Mouse (Mus musculus) cerebellum, adult 9-10 months (tissue): ENCODE measurements around the gene Myf6.
A peak's percentile ranks its signal among the peaks of the same experiment; 100 is the strongest.

ENCODE experiments used
- DNase-seq: peaks from one replicate; pipeline ENCODE4 v3.0.0; 2022

Myf6 gene

GRCm38 (mm10) chr10:107494568-107494967 lies at the start of gene Myf6:
TSS of gene Myf6 (minus strand) at chr10:107494737.
- no peak for DNase-seq

DNA sequence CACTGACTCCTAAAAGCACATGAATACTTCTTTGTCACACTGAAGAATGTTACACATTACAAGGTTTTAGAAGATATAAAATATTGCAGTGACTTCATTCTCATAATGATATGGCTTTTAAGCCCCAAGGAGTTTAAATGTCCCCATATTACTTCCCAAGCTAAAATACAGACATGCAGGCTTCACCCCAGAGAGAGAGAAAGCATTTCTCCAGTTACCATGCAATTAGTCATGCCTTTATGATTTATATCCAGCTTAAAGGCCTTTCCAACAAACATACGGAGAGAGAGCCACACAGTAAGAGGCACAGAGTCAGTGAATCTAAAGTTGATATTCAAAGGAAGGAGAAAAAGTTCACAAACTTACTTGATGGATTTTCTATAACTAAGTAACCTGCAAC lies 48.5 kb upstream of the Myf6 start:
- no peak for DNase-seq

DNA sequence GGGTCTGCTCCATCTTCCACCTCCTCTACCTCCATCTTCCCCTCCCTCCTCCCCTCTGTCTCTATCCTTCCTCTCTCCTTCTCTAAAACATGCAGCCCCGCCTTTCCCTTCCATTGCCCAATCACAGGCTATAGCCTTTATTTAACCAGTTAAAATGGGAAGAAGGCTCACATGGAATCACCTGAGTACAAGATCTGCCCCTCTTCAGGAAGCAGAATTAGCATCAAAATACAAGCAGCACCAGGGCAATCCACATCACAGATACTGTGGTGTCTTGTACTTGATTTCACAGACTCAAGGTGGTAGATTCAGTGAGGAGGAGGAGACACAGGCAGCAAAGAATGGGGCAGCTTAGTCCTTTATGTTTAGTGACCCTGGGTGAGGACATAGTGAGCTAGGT lies 34.2 kb upstream of the Myf6 start:
- no peak for DNase-seq

DNA sequence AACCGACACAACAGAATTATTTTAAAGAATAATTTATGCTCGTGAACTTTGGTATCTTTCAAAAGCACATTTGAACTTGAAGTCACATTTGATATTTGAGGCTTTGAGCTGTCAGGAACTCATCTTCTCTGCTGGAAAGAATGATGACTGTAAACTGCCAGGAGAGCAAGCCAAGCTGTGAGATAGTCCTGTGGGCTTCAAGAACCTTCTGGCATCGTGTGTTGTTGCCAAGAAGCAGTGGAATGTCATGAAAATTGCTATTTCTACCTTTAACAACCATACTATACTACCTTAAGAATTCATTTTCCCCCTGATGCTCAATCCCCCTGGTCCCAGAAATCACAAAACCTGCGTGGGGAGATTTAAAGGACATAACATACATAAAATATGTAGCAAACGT lies 24.7 kb upstream of the Myf6 start:
- DNase-seq = no peak

- no peak for DNase-seq
Observed at GRCm38 (mm10) chr10:107516641-107517040, 22.1 kb upstream of the Myf6 start.

GRCm38 (mm10) chr10:107514735-107515134 lies 20.2 kb upstream of the Myf6 start:
- no peak for DNase-seq

GRCm38 (mm10) chr10:107506397-107506796 lies 11.9 kb upstream of the Myf6 start:
- DNase-seq = no peak

- DNase-seq = no peak
Observed at GRCm38 (mm10) chr10:107503430-107503829, 8.9 kb upstream of the Myf6 start.

DNA sequence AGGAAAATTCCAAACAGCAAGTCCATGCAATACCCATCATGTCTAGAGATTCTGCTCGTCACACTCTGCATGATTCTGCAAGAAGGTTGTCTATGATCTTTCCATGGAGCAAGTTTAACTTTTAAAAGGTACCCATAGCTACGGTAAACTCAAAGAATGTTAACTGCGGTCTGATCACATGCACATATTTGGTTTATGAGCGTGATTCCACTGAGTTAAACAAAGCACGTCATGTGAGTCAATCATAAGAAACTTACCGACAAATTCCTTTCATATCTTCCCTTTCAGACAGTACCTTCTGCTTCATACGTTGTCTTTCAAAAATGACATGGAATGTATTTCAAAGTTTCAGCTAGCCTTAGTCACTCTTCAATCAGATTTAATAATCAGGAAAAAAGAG lies 7.7 kb upstream of the Myf6 start:
- DNase-seq = no peak

DNA sequence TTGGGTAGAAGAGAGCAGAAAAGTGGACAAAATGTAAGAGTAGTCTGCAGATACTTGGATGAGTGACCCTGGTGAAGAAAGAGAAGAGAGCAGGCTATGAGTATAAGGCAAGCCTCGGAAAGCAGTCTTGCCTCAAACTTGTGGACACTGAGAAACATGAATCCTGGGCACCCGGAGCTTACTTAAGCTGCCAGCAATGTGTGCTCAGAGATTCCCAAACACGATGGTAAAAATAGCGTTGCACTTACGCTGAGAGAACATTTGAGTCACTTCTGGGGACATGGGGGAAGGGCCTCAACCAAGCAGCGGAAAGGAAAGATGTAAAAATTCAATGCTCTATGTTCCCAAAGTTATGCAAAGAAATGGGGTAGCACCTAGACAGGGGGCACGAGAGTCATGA lies 5.1 kb upstream of the Myf6 start:
- no peak for DNase-seq

- DNase-seq = no peak
Observed at GRCm38 (mm10) chr10:107496402-107496801, 1.9 kb upstream of the Myf6 start.

DNA sequence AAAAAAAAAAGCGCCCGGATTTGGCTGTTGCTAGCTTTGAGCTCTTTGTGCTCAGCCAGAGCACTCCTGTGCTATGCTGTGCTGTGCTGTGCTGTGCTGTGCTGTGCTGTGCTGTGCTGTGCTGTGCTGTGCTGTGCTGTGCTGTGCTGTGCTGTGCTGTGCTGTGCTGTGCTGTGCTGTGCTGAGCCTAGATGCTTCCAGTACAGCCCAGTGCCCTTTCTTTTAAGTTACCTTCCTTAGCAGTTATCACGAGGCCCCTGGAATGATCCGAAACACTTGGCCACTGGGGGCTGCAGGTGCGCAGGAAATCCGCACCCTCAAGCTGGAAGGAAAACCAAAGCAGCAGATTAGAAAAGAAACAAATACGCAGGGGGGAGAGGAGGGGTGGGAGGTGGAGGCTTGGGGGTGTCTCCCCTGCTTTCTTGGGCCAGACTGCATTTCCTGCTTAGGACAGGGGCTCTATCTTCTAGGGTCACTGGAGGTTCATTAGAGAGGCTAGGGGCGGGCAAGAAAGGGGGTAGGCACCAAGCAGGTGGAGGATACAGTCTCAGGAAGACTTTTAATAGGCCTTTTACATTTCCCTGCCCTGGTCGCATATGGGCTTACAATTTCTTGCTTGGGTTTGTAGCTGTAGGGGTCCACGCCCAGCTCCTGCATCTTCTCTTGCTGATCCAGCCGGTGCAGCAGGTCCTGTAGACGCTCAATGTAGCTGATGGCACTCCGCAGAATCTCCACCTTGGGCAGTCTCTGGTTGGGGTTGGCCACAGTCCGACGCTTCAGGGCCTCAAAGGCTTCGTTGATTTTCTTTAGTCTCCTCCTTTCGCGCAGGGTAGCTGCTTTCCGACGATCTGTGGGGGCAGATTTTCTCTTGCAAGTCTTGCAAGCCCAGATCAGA lies 710 bp downstream of the Myf6 start:
- DNase-seq = no peak

GRCm38 (mm10) chr10:107492867-107493579 lies 1.5 kb downstream of the Myf6 start:
- DNase-seq = no peak

DNA sequence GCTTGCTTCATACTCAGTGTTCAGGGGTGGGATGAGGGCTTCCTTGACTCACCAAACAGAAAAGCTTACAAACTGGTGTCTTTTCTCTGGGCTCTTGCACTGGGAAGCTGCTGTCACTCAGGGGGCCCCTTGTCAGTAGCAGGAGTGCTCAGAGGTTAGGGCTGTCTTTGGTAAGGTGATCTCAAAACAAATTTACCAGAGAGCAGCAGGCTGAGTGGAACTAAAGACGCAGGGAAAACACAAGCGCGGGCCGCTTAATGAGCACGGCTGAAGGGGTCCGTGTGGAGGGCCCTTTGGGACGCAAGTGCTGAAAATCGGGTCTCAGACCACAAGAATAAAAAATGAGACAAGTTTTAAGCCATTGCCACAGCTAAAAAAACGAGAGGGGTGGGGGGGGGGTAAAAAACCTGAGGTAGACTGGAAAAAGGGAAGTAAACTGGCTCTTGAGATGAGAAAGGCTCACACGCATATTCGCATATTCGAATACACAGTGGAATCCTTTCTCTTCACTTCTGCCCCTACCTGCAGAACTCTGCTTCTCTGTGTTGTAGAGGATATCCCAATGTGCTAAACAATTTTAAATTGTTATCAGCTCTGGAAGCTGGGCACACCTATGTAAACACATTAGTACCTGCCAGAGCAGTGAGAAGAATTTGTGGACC lies 5.8 kb downstream of the Myf6 start:
- no peak for DNase-seq

DNA sequence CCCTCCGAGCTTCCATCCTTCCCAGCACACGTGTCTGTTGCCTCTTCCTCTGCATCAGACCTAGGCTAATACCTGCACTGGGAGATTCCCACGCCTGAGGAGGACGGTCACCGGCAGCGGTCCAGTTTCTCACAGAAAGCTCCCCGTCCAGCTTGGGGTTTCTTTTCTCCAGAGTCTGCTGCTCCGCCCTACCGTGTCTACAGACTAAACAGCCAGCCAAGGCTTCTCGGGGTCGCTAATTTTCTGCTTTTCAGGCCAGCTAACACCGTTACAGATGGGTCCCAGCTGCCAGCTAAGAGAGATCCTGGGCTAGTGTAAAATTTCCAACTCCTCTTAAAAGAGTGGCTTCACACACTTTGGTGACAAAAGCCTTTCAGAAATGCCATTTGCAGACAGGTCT lies 7.8 kb downstream of the Myf6 start:
- no peak for DNase-seq

DNA sequence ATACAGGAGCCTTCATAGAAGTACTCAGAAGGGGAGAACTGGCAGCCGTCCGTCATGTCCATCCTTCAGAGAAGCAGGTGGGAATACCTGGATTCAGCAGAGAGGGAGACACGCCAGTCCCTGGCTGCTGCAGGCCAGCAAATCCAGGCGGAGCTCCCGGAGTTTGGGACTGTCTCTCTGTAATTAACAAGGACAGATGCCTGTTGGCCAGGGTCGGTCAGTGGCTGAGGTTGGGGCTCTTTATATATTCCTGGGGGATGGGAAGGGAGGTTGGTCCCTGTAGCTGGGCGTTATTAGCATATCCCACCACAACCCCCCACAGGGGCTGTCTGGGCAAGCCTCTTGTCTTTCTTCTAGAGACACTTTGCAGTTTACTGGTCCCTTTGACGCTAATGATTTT lies 8.7 kb downstream of the Myf6 start, which contains the start of gene Myf5:
TSS of gene Myf5 (minus strand) at position 265 of the 400 bp plus-strand sequence.
- no peak for DNase-seq

- no peak for DNase-seq
Observed at GRCm38 (mm10) chr10:107484050-107484449, 10.5 kb downstream of the Myf6 start.

GRCm38 (mm10) chr10:107473497-107473896 lies 21.0 kb downstream of the Myf6 start:
- peak; percentile 4 for DNase-seq

DNA sequence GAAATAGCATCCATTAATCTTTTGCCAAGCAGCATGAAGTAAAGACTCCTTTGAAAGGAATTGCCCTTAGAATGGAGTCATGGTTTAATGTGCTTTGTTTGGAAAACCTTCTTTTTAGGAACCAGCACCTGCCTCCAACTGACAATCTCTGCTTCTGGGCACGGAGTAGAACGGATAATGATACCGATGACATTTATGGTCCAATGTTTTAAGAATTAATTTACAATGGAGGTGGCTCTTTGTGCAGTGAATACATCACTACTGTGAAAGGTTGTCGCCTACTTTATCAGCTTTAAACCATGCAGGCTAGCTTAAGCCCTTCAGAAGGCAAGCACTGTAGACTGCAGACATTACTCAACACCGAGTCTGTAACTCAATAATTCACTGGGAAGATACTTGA lies 22.8 kb downstream of the Myf6 start:
- DNase-seq = no peak

DNA sequence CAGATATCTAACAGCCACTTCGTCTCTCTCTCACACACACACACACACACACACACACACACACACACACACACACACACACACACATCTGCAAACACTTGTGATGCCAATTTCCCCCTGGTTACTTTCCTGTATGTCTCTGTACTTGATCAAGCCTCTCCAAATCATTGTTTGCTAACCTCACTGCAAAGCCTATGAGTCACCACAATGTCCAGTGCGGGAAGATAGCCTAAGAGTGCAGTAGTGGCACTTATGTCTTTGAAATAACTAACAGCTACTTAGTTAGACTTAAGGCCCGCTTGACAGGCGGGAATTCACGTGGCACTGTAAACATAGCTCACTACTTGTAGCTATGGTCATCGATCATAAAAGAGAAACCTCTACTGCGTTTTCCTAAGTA lies 26.7 kb downstream of the Myf6 start:
- DNase-seq = no peak

DNA sequence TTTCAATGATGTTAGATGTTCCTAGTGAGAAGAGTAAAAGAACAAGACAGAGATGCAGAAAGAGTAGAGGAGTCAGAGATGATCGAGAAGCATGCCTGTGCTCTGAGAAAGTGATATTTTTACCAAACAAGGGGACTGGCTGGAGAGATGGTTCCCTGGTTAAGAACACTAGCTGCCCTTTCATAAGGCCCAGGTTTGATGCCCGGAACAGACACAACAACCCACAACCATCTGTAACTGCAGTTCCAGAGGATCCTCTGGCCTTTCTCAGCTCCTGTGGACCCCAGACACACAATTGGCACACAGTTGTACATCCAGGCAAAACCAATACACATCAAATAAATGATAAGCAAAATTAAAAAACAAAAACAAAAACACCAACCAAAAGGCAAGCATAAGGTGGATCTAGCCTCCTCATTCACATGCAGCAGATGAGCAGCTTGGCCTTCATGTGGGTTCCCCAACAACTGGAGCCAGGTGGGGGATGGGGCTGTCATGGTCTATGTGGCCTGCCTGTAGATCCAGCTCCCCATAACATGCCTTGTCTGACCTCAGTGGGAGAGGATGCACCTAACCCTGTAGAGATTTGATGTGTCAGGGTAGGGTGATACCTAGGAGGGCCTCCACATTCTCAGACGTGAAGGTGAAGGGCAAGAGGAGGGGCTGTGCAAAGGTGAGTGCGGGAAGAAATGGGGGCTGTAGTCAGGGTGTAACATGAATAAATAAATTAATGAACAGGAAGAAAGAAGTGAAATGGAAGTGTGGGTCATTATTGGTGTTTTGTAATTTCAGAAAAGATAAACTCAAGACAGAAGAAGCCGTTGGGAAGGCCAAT lies 44.8 kb downstream of the Myf6 start:
- no peak for DNase-seq
